In the genomic region with DNA sequence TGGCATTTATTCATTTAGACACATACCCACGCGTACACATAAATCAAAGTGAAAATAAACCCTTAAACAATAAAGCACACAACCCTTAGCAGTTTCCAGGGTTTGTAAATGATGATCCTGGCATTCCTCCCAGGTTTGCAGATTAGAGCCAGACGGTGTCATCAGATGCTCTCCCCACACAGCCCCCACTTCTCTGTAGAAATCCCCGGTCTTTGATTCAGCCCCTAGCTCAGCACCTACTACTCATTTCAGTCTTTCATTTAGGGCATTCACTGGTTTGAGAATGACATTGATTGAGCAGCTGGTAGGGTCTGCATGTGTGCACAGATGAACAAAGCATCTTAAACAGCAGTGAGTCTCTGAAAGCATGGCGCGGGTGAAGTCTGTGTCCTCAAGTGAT, we compare ENCODE assay signal across 8 mouse cellular contexts.
A peak's percentile ranks its signal among the peaks of the same experiment; 100 is the strongest.
DNase-seq lines count a peak whose midpoint lies in the region; ATAC-seq lines count a peak whose summit lies in the region.

No protein-coding gene starts in this region.

- intact Hi-C loops in left cerebral cortex, postnatal 4 days (cut with DNase I) = no loop called here

- no peak for DNase-seq in frontal cortex, postnatal 10 days (ENCODE audit: low spot score in 2 of 2)
- DNase-seq in left cerebral cortex, adult 18-20 months (ENCODE audit: low spot score in 2 of 2) = peak; percentile 33 to 41
- DNase-seq in left cerebral cortex, adult 8-10 months (ENCODE audit: low spot score in 2 of 2) = no peak
- DNase-seq in layer of hippocampus, adult 11-12 months (ENCODE audit: low spot score) = peak; percentile 56
- DNase-seq in left cerebral cortex, postnatal 4 days = peak; percentile 10
- DNase-seq in testis, postnatal 10 days (ENCODE audit: low spot score) = no peak
- no peak for DNase-seq in adrenal gland, adult (ENCODE audit: inconsistent age in 2 of 2, low spot score in 1 of 2)

- peak; percentile 64 for ATAC-seq in frontal cortex, adult (ENCODE audit: low TSS enrichment)

Comparison
In these comparisons a context has a peak if more than half of its experiments do, and no peak if none do; other contexts are left out.
1. DNase-seq: peak in left cerebral cortex, adult 18-20 months (2 of 2), layer of hippocampus, adult 11-12 months (single experiment) and left cerebral cortex, postnatal 4 days (single experiment); none in frontal cortex, postnatal 10 days (0 of 2), left cerebral cortex, adult 8-10 months (0 of 2), testis, postnatal 10 days (single experiment) and adrenal gland, adult (0 of 2).